8 mouse cellular contexts compared by ENCODE assay signal in genomic region chr17:26070136-26070535, GRCm38 (mm10). TPM values are rescaled to one million over a fixed set of nuclear protein-coding genes. Genes with fewer than 3 reads are reported as not detected.
DNase-seq lines count a peak whose midpoint lies in the region; ATAC-seq lines count a peak whose summit lies in the region.

No protein-coding gene starts in this region.

- peaks cover 31% of the 10 kb centered on the region for H3K4me1 ChIP-seq in heart, embryonic 16.5 days (ENCODE audit: control insufficient read depth, insufficient read depth, low read length)
- peaks cover 40% of the 10 kb centered on the region for H3K4me1 ChIP-seq in hindbrain, embryonic 15.5 days (replicated peaks)
- peaks cover 30% of the 10 kb centered on the region for H3K4me1 ChIP-seq in midbrain, embryonic 15.5 days

- H3K36me3 ChIP-seq in heart, embryonic 16.5 days (ENCODE audit: control insufficient read depth, insufficient read depth): no peaks in the 10 kb centered on the region
- H3K36me3 ChIP-seq in hindbrain, embryonic 15.5 days: no peaks in the 10 kb centered on the region
- no peaks in the 10 kb centered on the region for H3K36me3 ChIP-seq in midbrain, embryonic 15.5 days (replicated peaks)

- H3K27ac ChIP-seq in heart, embryonic 16.5 days (ENCODE audit: low read length): no peak overlapping the region
- H3K27ac ChIP-seq in hindbrain, embryonic 15.5 days (replicated peaks): no peak overlapping the region
- H3K27ac ChIP-seq in midbrain, embryonic 15.5 days: no peak overlapping the region

- peak overlapping the region; percentile 78 for H3K4me3 ChIP-seq in heart, embryonic 16.5 days (ENCODE audit: low read length)
- H3K4me3 ChIP-seq in hindbrain, embryonic 15.5 days: peak overlapping the region; percentile 79
- H3K4me3 ChIP-seq in midbrain, embryonic 15.5 days: peak overlapping the region; percentile 83

- H3K27me3 ChIP-seq in heart, embryonic 16.5 days (ENCODE audit: control insufficient read depth, insufficient read depth, low read length): peaks cover 5% of the 10 kb centered on the region; the same call in 1 of the 2 replicates
- H3K27me3 ChIP-seq in hindbrain, embryonic 15.5 days: 0 out of 2 replicates have a peak, but pooled peaks cover 3% of the 10 kb centered on the region
- H3K27me3 ChIP-seq in midbrain, embryonic 15.5 days (replicated peaks): 0 out of 2 replicates have a peak, but pooled peaks cover 3% of the 10 kb centered on the region

- intact Hi-C loops in heart, postnatal 14 days (cut with DNase I): loop anchor here (2.0 kb wide), 1 partner anchor 19 kb away; no protein-coding TSS in a partner anchor
- intact Hi-C loops in gastrocnemius, postnatal 14 days (cut with DNase I; ENCODE audit: low total_unique reads): no loop called here

- H3K9ac ChIP-seq in heart, embryonic 16.5 days (ENCODE audit: low read length): peak overlapping the region; percentile 90
- peak overlapping the region; percentile 94; the same call in 1 of the 2 replicates for H3K9ac ChIP-seq in hindbrain, embryonic 15.5 days
- peak overlapping the region; percentile 93; the same call in 1 of the 2 replicates for H3K9ac ChIP-seq in midbrain, embryonic 15.5 days

- no peak for DNase-seq in heart, postnatal 14 days
- DNase-seq in brain, adult 2 months (ENCODE audit: low read depth, low spot score): peak; percentile 65
- no peak for DNase-seq in urinary bladder, adult 2 months (ENCODE audit: low spot score)
- no peak for DNase-seq in gastrocnemius, postnatal 14 days
- DNase-seq in layer of hippocampus, postnatal 36 days: no peak

- no peaks in the 10 kb centered on the region for H3K9me3 ChIP-seq in heart, embryonic 16.5 days (replicated peaks; ENCODE audit: control insufficient read depth, low read length)
- H3K9me3 ChIP-seq in hindbrain, embryonic 15.5 days: no peaks in the 10 kb centered on the region
- no peaks in the 10 kb centered on the region for H3K9me3 ChIP-seq in midbrain, embryonic 15.5 days

- ATAC-seq in heart, embryonic 16.5 days (replicated peaks; ENCODE audit: extremely low read depth, insufficient read depth, low FRiP score): no peak
- ATAC-seq in hindbrain, embryonic 15.5 days (ENCODE audit: low FRiP score, low read depth): no peak
- ATAC-seq in midbrain, embryonic 15.5 days (replicated peaks): no peak

- peak overlapping the region; percentile 99 for H3K4me2 ChIP-seq in heart, embryonic 16.5 days (ENCODE audit: low read depth, low read length)
- H3K4me2 ChIP-seq in hindbrain, embryonic 15.5 days: peak overlapping the region; percentile 97
- peak overlapping the region; percentile 98 for H3K4me2 ChIP-seq in midbrain, embryonic 15.5 days

- WGBS in heart, embryonic 16.5 days: 23% methylated on average over 6 of the region's 6 CpGs
- 39% methylated on average over 6 of the region's 6 CpGs for WGBS in hindbrain, embryonic 15.5 days
- WGBS in midbrain, embryonic 15.5 days: 38% methylated on average over 6 of the region's 6 CpGs

RNA-seq across cellular contexts. Expression of gene Rab11fip3, which starts 0.8 kb away (rescaled TPM):
- polyA plus RNA-seq in heart, embryonic 16.5 days (2015; fragmentation: Nextera tagmentation; extraction: Ambion mirVana): 8.2 and 13.6 TPM in 2 replicates
- total RNA-seq in heart, postnatal 14 days (2021): 10 to 100 TPM; 22.7 to 25.3 TPM
- 27.2 and 31.0 TPM in 2 replicates for polyA plus RNA-seq in hindbrain, embryonic 15.5 days (2015; fragmentation: Nextera tagmentation; extraction: Ambion mirVana)
- polyA plus RNA-seq in midbrain, embryonic 15.5 days (2015; fragmentation: Nextera tagmentation; extraction: Ambion mirVana): 32.2 and 32.6 TPM in 2 replicates
- 21.2 and 28.6 TPM in 2 replicates for polyA plus RNA-seq in urinary bladder, adult 2 months (2012; rRNA removed)
- 10 to 100 TPM; 39.2 to 41.3 TPM for total RNA-seq in gastrocnemius, postnatal 14 days (2021)
- total RNA-seq in layer of hippocampus, postnatal 36 days (2021): 100 to 1,000 TPM in 1 of 2 experiments, 10 to 100 TPM in 1; 99.5 to 112 TPM

RNA-seq across cellular contexts. Expression of gene Decr2, which starts 20.0 kb away (rescaled TPM):
- polyA plus RNA-seq in heart, embryonic 16.5 days (2015; fragmentation: Nextera tagmentation; extraction: Ambion mirVana): 40.1 and 40.8 TPM in 2 replicates
- total RNA-seq in heart, postnatal 14 days (2021): 10 to 100 TPM; 10.9 to 13.0 TPM
- 40.6 and 42.0 TPM in 2 replicates for polyA plus RNA-seq in hindbrain, embryonic 15.5 days (2015; fragmentation: Nextera tagmentation; extraction: Ambion mirVana)
- polyA plus RNA-seq in midbrain, embryonic 15.5 days (2015; fragmentation: Nextera tagmentation; extraction: Ambion mirVana): 34.2 and 36.3 TPM in 2 replicates
- polyA plus RNA-seq in urinary bladder, adult 2 months (2012; rRNA removed): 81.4 and 105 TPM in 2 replicates
- total RNA-seq in gastrocnemius, postnatal 14 days (2021): 1 to 10 TPM; 4.0 to 4.5 TPM
- total RNA-seq in layer of hippocampus, postnatal 36 days (2021): 10 to 100 TPM; 25.5 to 26.5 TPM

RNA-seq across cellular contexts. Expression of gene Nme4, which starts 25.3 kb away (rescaled TPM):
- 55.3 and 56.2 TPM in 2 replicates for polyA plus RNA-seq in heart, embryonic 16.5 days (2015; fragmentation: Nextera tagmentation; extraction: Ambion mirVana)
- total RNA-seq in heart, postnatal 14 days (2021): 1 to 10 TPM; 3.1 to 3.6 TPM
- 24.3 and 25.1 TPM in 2 replicates for polyA plus RNA-seq in hindbrain, embryonic 15.5 days (2015; fragmentation: Nextera tagmentation; extraction: Ambion mirVana)
- 24.7 and 25.1 TPM in 2 replicates for polyA plus RNA-seq in midbrain, embryonic 15.5 days (2015; fragmentation: Nextera tagmentation; extraction: Ambion mirVana)
- 13.9 and 20.6 TPM in 2 replicates for polyA plus RNA-seq in urinary bladder, adult 2 months (2012; rRNA removed)
- total RNA-seq in gastrocnemius, postnatal 14 days (2021): 1 to 10 TPM; 3.0 to 3.9 TPM
- 1 to 10 TPM; 4.6 to 5.0 TPM for total RNA-seq in layer of hippocampus, postnatal 36 days (2021)

RNA-seq across cellular contexts. Expression of gene Tmem8, which starts 43.0 kb away (rescaled TPM):
- polyA plus RNA-seq in heart, embryonic 16.5 days (2015; fragmentation: Nextera tagmentation; extraction: Ambion mirVana): 0.87 and 1.0 TPM in 2 replicates
- 1 to 10 TPM; 1.2 to 1.9 TPM for total RNA-seq in heart, postnatal 14 days (2021)
- 4.5 and 4.8 TPM in 2 replicates for polyA plus RNA-seq in hindbrain, embryonic 15.5 days (2015; fragmentation: Nextera tagmentation; extraction: Ambion mirVana)
- polyA plus RNA-seq in midbrain, embryonic 15.5 days (2015; fragmentation: Nextera tagmentation; extraction: Ambion mirVana): 4.0 and 4.6 TPM in 2 replicates
- 17.1 and 21.8 TPM in 2 replicates for polyA plus RNA-seq in urinary bladder, adult 2 months (2012; rRNA removed)
- total RNA-seq in gastrocnemius, postnatal 14 days (2021): 1 to 10 TPM in 1 of 2 experiments, under 1 TPM in 1; 0.80 to 1.3 TPM
- total RNA-seq in layer of hippocampus, postnatal 36 days (2021): 10 to 100 TPM; 10.8 to 11.9 TPM

RNA-seq across cellular contexts. Expression of gene Mrpl28, which starts 53.2 kb away (rescaled TPM):
- 221 and 232 TPM in 2 replicates for polyA plus RNA-seq in heart, embryonic 16.5 days (2015; fragmentation: Nextera tagmentation; extraction: Ambion mirVana)
- 100 to 1,000 TPM; 100 to 115 TPM for total RNA-seq in heart, postnatal 14 days (2021)
- 183 and 184 TPM in 2 replicates for polyA plus RNA-seq in hindbrain, embryonic 15.5 days (2015; fragmentation: Nextera tagmentation; extraction: Ambion mirVana)
- polyA plus RNA-seq in midbrain, embryonic 15.5 days (2015; fragmentation: Nextera tagmentation; extraction: Ambion mirVana): 172 and 179 TPM in 2 replicates
- 62.8 and 76.4 TPM in 2 replicates for polyA plus RNA-seq in urinary bladder, adult 2 months (2012; rRNA removed)
- 10 to 100 TPM; 55.3 to 57.7 TPM for total RNA-seq in gastrocnemius, postnatal 14 days (2021)
- 10 to 100 TPM; 64.5 to 66.3 TPM for total RNA-seq in layer of hippocampus, postnatal 36 days (2021)
